Mouse (Mus musculus) left cerebral cortex, adult 2 months (tissue): ENCODE results near the gene Clrn3. TPM values are rescaled to one million over a fixed set of nuclear protein-coding genes. Genes with fewer than 3 reads are reported as not detected.

Experiments
- DNase-seq, 2 experiments: peaks; one replicate each; pipeline ENCODE4 v3.0.0; 2021 to 2022; ENCODE audit warnings: low spot score in 2 of 2, mixed read lengths in 1 of 2; ENCODE audit errors: extremely low spot score in 1 of 2
- H3K27ac ChIP-seq: fragments of 200-600 bp; 2 replicates; pipeline ENCODE4 v1.8.1; 2022
- H3K4me3 ChIP-seq: fragments of 200-600 bp; 2 replicates; pipeline ENCODE4 v1.8.1; 2022
- CTCF ChIP-seq: fragments of 200-600 bp; IDR thresholded peaks from 2 replicates; pipeline ENCODE4 v1.8.1; 2022; ENCODE audit warnings: antibody characterized with exemption, mild to moderate bottlenecking, moderate library complexity
- intact Hi-C: fragments of 180-260 bp; cut with DNase I; formaldehyde crosslinking; loops from one replicate; pipeline ENCODE4 v1.15.1; 2025
- microRNA-seq, 2 experiments: library from miRNA; unstranded; fragments of <30 nt; microRNA quantifications; one replicate each; pipeline ENCODE4 v1.2.0; 2021
- total RNA-seq, 2 experiments: library from RNA; stranded (reverse); gene quantifications; 2 replicates each; pipeline ENCODE4 v1.2.3; 2021

Gene Clrn3
- total RNA-seq, 2 experiments from 2014 or later, result not detected

DNA sequence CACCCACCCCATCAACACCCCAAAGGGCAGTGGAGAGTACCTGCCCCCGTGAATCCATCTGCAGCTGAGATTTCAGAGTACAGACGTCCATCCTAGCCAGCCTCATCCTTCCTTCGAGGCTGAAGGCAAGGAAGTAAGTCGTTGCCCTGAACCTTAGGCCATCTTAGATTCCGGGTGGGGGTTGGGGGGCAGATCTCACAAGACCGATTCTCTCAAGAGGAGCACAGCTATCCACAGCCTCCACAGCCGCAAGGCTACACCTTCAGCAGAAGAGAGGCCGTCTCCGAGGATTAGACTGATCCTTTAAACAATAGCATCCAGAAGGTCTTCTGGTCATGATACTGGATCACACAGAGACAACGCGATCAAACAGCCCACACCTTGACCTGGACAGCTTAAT is 44.1 kb downstream of the Clrn3 start:
- no peak for TF ChIP-seq CTCF
- no peak overlapping the region for H3K4me3 ChIP-seq
- H3K27ac ChIP-seq, result no peak overlapping the region
- no peak for DNase-seq
- intact Hi-C loops, result loop anchor here (10.0 kb wide), 1 partner anchor 1780 kb away; the partner anchor contains the start of gene Bccip

GRCm38 (mm10) chr7:135483751-135484150 is 44.7 kb downstream of the Clrn3 start:
- Histone ChIP-seq H3K27ac (no peak overlapping the region), H3K4me3 (no peak overlapping the region)
- no peak for TF ChIP-seq CTCF
- DNase-seq, result no peak
- intact Hi-C loops, result loop anchor here (10.0 kb wide), 1 partner anchor 1779 kb away; the partner anchor contains the start of gene Bccip

- Histone ChIP-seq H3K27ac (no peak overlapping the region), H3K4me3 (no peak overlapping the region)
- DNase-seq, result peak in 1 of 2 experiments; percentile 5
- TF ChIP-seq CTCF, result no peak
- intact Hi-C loops, result loop anchor here (10.0 kb wide), 1 partner anchor 1776 kb away; the partner anchor contains the start of gene Bccip
Measured at GRCm38 (mm10) chr7:135481150-135481549, 47.3 kb downstream of the Clrn3 start.

DNA sequence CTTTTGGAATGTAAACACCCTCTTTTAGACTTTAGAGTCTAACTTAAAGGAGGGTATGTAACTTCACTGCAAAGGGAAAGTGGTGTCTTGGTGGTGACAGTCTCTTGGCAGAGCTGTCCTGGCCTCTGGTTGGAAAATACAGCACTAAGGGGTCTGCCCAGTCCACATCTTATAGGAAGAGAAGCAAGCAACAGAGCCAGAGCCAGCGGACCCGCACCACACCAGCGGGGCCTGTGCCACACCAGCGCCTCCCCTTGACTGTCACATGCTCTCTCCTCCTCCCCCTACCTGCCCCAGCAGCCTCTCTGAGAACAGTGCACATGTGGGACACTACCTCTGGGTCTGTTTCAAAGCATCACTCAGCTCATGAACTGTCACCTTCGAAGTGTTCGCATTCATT is 48.5 kb downstream of the Clrn3 start:
- no peak for DNase-seq
- H3K27ac ChIP-seq, result no peak overlapping the region
- no peak overlapping the region for H3K4me3 ChIP-seq
- no peak for TF ChIP-seq CTCF
- intact Hi-C loops, result loop anchor here (10.0 kb wide), 1 partner anchor 1775 kb away; the partner anchor contains the start of gene Bccip

DNA sequence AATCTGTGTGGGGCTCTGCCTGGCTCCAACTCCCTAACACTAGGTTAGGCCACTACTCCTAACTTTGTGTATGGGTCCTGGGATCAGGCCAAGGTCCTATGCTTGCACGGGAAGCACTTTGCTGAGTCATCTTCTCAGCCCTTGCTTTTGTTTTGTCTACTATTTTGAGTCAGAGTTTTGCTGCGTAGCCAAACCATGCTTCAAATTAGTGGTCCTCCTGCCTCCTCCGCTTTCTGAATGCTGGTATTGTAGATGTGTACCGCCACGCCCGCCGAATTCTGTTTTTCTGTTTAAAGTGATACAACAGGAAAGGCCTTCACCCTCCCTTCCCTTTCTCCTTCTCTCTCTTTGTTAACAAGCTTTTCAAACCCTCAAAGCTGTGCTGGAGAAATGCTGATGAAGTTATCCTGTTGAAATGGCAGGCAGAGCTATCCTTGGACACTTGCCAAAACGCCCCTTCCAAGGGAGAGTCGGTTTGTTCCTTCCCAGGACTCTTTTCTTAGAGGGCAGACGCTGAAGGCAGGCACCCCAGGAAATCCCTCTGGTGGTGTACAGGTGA is 49.1 kb downstream of the Clrn3 start:
- Histone ChIP-seq H3K27ac (no peak overlapping the region), H3K4me3 (no peak overlapping the region)
- DNase-seq, result no peak
- TF ChIP-seq CTCF, result no peak; the same call in 1 of the 2 replicates
- intact Hi-C loops, result no loop called here

DNA sequence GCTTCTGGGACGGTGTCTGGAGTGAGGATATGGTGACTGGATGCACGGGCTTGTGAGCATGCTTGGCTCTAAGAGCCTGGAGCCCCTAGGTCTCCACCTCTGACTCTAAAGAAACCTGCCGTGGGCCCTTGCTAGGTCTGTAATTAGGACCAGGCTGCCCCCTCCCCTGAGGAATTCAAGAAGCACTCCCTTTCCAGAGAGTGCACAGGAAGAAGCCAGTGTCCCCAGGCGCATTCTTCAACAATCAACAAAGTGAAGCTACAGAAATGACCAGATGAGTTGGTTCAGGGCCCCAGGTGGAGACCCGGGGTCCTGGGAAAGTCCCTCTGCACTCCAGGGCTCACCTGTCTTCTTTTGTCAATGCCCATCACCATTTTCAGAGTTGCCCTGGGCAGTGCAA is 51.2 kb downstream of the Clrn3 start:
- intact Hi-C loops, result no loop called here
- no peak for DNase-seq
- no peak for TF ChIP-seq CTCF
- H3K27ac ChIP-seq, result no peak overlapping the region
- no peak overlapping the region for H3K4me3 ChIP-seq

DNA sequence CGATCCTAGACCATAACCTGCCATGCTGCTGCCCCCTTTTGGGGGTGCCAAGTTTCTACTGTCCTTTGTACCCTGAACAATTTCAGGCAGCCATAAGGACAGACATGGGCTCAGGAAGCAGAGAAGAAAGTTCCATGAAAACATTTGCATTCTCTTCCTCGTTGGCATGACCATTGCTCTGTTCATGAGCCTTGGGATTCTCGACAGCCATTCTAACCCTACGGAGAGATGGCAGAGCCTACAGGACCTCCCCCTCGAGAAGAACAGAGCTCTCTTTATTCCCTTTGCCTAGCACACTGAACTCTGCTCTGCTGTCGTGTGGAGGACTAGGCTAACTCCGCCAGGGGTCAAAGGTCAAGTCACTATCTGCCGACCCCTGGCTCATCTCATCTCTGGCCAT is 52.5 kb downstream of the Clrn3 start:
- H3K27ac ChIP-seq, result no peak overlapping the region
- TF ChIP-seq CTCF, result no peak
- H3K4me3 ChIP-seq, result no peak overlapping the region
- intact Hi-C loops, result no loop called here
- DNase-seq, result no peak

GRCm38 (mm10) chr7:135470319-135470718 is 58.1 kb downstream of the Clrn3 start:
- no peak for DNase-seq
- no peak for TF ChIP-seq CTCF
- Histone ChIP-seq H3K27ac (no peak overlapping the region), H3K4me3 (no peak overlapping the region)
- intact Hi-C loops, result no loop called here

GRCm38 (mm10) chr7:135468631-135469030 is 59.8 kb downstream of the Clrn3 start:
- no peak overlapping the region for H3K4me3 ChIP-seq
- TF ChIP-seq CTCF, result no peak
- intact Hi-C loops, result no loop called here
- H3K27ac ChIP-seq, result no peak overlapping the region
- DNase-seq, result no peak

DNA sequence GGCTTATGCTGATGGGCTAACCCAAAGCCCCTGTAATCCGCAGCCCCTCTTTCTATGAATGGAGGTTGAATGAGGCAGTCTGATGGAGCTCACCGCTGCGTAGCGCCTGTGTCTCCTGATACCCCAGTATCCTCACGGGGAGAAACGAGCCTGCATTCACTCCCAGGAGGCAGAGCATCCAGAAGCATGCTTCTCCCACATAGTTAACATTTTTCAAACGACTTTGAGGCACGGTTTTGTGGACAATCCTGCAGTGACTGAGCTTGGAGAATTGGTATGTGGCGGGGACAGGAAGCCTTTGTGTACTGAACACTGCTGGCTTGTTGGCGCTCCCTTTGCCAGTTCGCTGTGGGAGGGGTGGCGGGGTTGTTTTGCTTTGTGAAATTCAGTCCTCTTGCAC is 63.2 kb downstream of the Clrn3 start:
- peak overlapping the region; percentile 57; the same call in 1 of the 2 replicates for H3K27ac ChIP-seq
- intact Hi-C loops, result loop anchor here (1.0 kb wide), 1 partner anchor 62 kb away; no protein-coding TSS in a partner anchor
- DNase-seq, result peak in 1 of 2 experiments; percentile 28
- TF ChIP-seq CTCF, result no peak
- no peak overlapping the region for H3K4me3 ChIP-seq

GRCm38 (mm10) chr7:135464689-135465259 is 63.7 kb downstream of the Clrn3 start:
- H3K27ac ChIP-seq, result peak overlapping the region; percentile 17; the same call in 1 of the 2 replicates
- H3K4me3 ChIP-seq, result no peak overlapping the region
- DNase-seq, result peak; percentile 62 to 79
- intact Hi-C loops, result loop anchor here (1.0 kb wide), 1 partner anchor 61 kb away; no protein-coding TSS in a partner anchor
- TF ChIP-seq CTCF, result peak; percentile 68

Small RNA genes lying within 50 kb of the gene (microRNA-seq; reads per million reads assigned to microRNA genes)
- gene Mir1962, result 0 reads per million in 2 experiments

Other genes starting within 250 kb of the Clrn3 start
- not detected for gene Foxi2, start 118.3 kb downstream of the Clrn3 start, total RNA-seq
- gene Ptpre, start 8.8 kb upstream of the Clrn3 start, total RNA-seq, result 10 to 100 TPM; 23.5 to 28.0 TPM
- gene Mki67, start 187.7 kb upstream of the Clrn3 start, total RNA-seq, result under 1 TPM; 0.35 to 0.41 TPM